Mouse (Mus musculus): ENCODE results near the gene Gm27021. TPM values are rescaled to one million over a fixed set of nuclear protein-coding genes. Genes with fewer than 3 reads are reported as not detected.

Gm27021 gene
- polyA plus RNA-seq, 1 experiment from 2014 or later = 4.7 TPM

- peak; percentile 45 for DNase-seq (ENCODE audit: low spot score)
- Histone ChIP-seq H3K27me3 (ENCODE audit: control insufficient read depth, insufficient read depth, low read length) (no peaks in the 10 kb centered on the region), H3K9me3 (ENCODE audit: control insufficient read depth, low read length) (no peaks in the 10 kb centered on the region), H3K36me3 (ENCODE audit: control insufficient read depth, insufficient read depth, low read length) (no peaks in the 10 kb centered on the region), H3K9ac (ENCODE audit: low read length) (peak overlapping the region; percentile 8; the same call in 1 of the 2 replicates), H3K4me2 (replicated peaks; ENCODE audit: low read depth) (peak overlapping the region; percentile 34), H3K27ac (replicated peaks) (no peak overlapping the region), H3K4me1 (replicated peaks; ENCODE audit: control insufficient read depth, insufficient read depth) (peaks cover 3% of the 10 kb centered on the region; the same call in 1 of the 2 replicates), H3K4me3 (ENCODE audit: low read depth, low read length) (no peak overlapping the region)
- 21% methylated on average over 24 of the region's 24 CpGs for WGBS
- ATAC-seq (ENCODE audit: low FRiP score, low TSS enrichment) = no peak
- TF ChIP-seq CTCF (IDR thresholded peaks at IDR 0.05; ENCODE audit: low read depth) (no peak), EP300 (optimal IDR thresholded peaks at IDR 0.05) (no peak)
Observed at GRCm38 (mm10) chr8:120598579-120598978, 69.3 kb downstream of the Gm27021 start.

- no peak overlapping the region for H3K4me3 ChIP-seq (ENCODE audit: low read depth, low read length)
- DNase-seq (ENCODE audit: low spot score) = peak; percentile 77
- H3K27me3 ChIP-seq (ENCODE audit: control insufficient read depth, insufficient read depth, low read length) = no peaks in the 10 kb centered on the region
- no peak overlapping the region for H3K4me2 ChIP-seq (replicated peaks; ENCODE audit: low read depth)
- peaks cover 3% of the 10 kb centered on the region; the same call in 1 of the 2 replicates for H3K4me1 ChIP-seq (replicated peaks; ENCODE audit: control insufficient read depth, insufficient read depth)
- H3K9ac ChIP-seq (ENCODE audit: low read length) = no peak overlapping the region
- H3K27ac ChIP-seq (replicated peaks) = no peak overlapping the region
- TF ChIP-seq CTCF (IDR thresholded peaks at IDR 0.05; ENCODE audit: low read depth) (peak; percentile 90), EP300 (optimal IDR thresholded peaks at IDR 0.05) (no peak)
- WGBS = 13% methylated on average over 5 of the region's 5 CpGs
- no peaks in the 10 kb centered on the region for H3K9me3 ChIP-seq (ENCODE audit: control insufficient read depth, low read length)
- H3K36me3 ChIP-seq (ENCODE audit: control insufficient read depth, insufficient read depth, low read length) = no peaks in the 10 kb centered on the region
- no peak for ATAC-seq (ENCODE audit: low FRiP score, low TSS enrichment)
Observed at GRCm38 (mm10) chr8:120595963-120596362, 71.9 kb downstream of the Gm27021 start.

- no peak for TF ChIP-seq EP300 (optimal IDR thresholded peaks at IDR 0.05)
- peak; percentile 62 for TF ChIP-seq CTCF (IDR thresholded peaks at IDR 0.05; ENCODE audit: low read depth)
- WGBS = 88% methylated on average over 5 of the region's 5 CpGs
- no peak overlapping the region for H3K27ac ChIP-seq (replicated peaks)
- H3K4me2 ChIP-seq (replicated peaks; ENCODE audit: low read depth) = no peak overlapping the region
- no peak overlapping the region for H3K9ac ChIP-seq (ENCODE audit: low read length)
- ATAC-seq (ENCODE audit: low FRiP score, low TSS enrichment) (no peak), DNase-seq (ENCODE audit: low spot score) (no peak)
- no peaks in the 10 kb centered on the region for H3K9me3 ChIP-seq (ENCODE audit: control insufficient read depth, low read length)
- no peak overlapping the region for H3K4me3 ChIP-seq (ENCODE audit: low read depth, low read length)
- no peaks in the 10 kb centered on the region for H3K36me3 ChIP-seq (ENCODE audit: control insufficient read depth, insufficient read depth, low read length)
- H3K27me3 ChIP-seq (ENCODE audit: control insufficient read depth, insufficient read depth, low read length) = no peaks in the 10 kb centered on the region
- H3K4me1 ChIP-seq (replicated peaks; ENCODE audit: control insufficient read depth, insufficient read depth) = peaks cover 5% of the 10 kb centered on the region; the same call in 1 of the 2 replicates
Observed at GRCm38 (mm10) chr8:120594571-120594970, 73.3 kb downstream of the Gm27021 start.

DNA sequence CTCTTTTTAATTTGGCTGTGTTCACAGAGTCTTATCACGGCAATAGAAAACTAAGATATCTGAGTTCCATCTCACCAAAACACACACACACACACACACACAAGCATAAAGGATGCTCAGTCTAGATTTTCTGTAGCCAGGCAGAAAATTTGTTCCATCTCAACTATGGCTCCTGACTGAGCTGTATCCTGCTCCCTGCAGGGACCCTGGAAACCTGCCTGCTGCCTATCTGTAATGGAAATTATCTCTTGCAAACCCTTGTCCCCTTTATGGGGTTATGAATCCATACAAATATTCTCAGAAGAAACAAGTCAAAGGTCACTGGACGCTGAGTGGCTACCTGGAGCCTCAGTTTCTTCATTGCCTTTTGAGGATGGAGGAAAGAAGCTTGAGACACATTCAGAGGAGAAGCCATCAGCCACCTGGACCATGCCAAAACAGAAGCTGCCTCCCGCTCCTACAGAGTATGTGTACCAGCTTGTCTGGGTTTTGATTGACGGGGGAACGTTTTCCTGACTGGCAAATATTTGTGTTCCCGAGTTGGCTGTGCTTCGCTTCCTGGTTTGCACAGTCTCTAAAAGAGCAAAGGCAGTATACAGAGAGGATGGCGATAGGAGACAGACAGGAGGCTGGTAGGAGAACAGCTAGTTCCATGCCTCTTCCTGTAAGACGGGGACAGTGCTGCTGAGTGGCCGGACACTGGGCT lies 76.1 kb downstream of the Gm27021 start:
- peak; percentile 70 for DNase-seq (ENCODE audit: low spot score)
- TF ChIP-seq EP300 (optimal IDR thresholded peaks at IDR 0.05) (no peak), CTCF (IDR thresholded peaks at IDR 0.05; ENCODE audit: low read depth) (no peak)
- no peak for ATAC-seq (ENCODE audit: low FRiP score, low TSS enrichment)
- peaks cover 3% of the 10 kb centered on the region; the same call in 1 of the 2 replicates for H3K4me1 ChIP-seq (replicated peaks; ENCODE audit: control insufficient read depth, insufficient read depth)
- no peaks in the 10 kb centered on the region for H3K27me3 ChIP-seq (ENCODE audit: control insufficient read depth, insufficient read depth, low read length)
- no peaks in the 10 kb centered on the region for H3K9me3 ChIP-seq (ENCODE audit: control insufficient read depth, low read length)
- H3K27ac ChIP-seq (replicated peaks) = no peak overlapping the region
- H3K4me2 ChIP-seq (replicated peaks; ENCODE audit: low read depth) = no peak overlapping the region
- H3K4me3 ChIP-seq (ENCODE audit: low read depth, low read length) = no peak overlapping the region
- WGBS = 38% methylated on average over 10 of the region's 10 CpGs
- H3K9ac ChIP-seq (ENCODE audit: low read length) = no peak overlapping the region
- no peaks in the 10 kb centered on the region for H3K36me3 ChIP-seq (ENCODE audit: control insufficient read depth, insufficient read depth, low read length)

DNA sequence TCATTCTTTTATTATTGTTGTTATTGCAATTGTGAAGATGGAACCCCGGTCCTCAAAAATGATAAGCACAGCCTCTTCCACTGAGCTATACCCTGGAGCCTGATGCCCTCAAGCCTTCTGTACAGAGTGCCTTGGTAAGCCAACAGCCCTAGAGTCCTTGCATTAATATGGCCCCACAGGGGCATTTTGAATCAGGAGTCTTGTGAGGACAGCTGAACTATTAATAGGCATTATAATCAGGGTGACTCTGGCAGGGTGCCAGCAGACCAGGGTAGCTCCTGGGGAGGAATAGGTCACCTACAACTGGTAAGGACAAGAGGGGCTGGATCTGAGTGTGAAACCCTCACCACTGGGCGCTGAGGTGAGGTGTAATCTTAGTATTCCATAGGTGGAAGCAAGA lies 78.0 kb downstream of the Gm27021 start:
- H3K4me3 ChIP-seq (ENCODE audit: low read depth, low read length) = peak overlapping the region; percentile 39; the same call in 1 of the 2 replicates
- H3K36me3 ChIP-seq (ENCODE audit: control insufficient read depth, insufficient read depth, low read length) = 0 out of 2 replicates have a peak, but pooled peaks cover 2% of the 10 kb centered on the region
- H3K27me3 ChIP-seq (ENCODE audit: control insufficient read depth, insufficient read depth, low read length) = no peaks in the 10 kb centered on the region
- H3K4me2 ChIP-seq (replicated peaks; ENCODE audit: low read depth) = peak overlapping the region; percentile 69
- H3K9me3 ChIP-seq (ENCODE audit: control insufficient read depth, low read length) = no peaks in the 10 kb centered on the region
- TF ChIP-seq EP300 (optimal IDR thresholded peaks at IDR 0.05) = no peak
- no peak for TF ChIP-seq CTCF (IDR thresholded peaks at IDR 0.05; ENCODE audit: low read depth)
- 51% methylated on average over 2 of the region's 2 CpGs for WGBS
- peaks cover 3% of the 10 kb centered on the region; the same call in 1 of the 2 replicates for H3K4me1 ChIP-seq (replicated peaks; ENCODE audit: control insufficient read depth, insufficient read depth)
- ATAC-seq (ENCODE audit: low FRiP score, low TSS enrichment) = no peak
- peak overlapping the region; percentile 58; the same call in 1 of the 2 replicates for H3K27ac ChIP-seq (replicated peaks)
- H3K9ac ChIP-seq (ENCODE audit: low read length) = peak overlapping the region; percentile 14; the same call in 1 of the 2 replicates
- DNase-seq (ENCODE audit: low spot score) = peak; percentile 57

Data from stomach, postnatal 0 days (tissue).